Mouse (Mus musculus): ENCODE results near the gene Flcn. TPM values are rescaled to one million over a fixed set of nuclear protein-coding genes. Genes with fewer than 3 reads are reported as not detected.

The Flcn gene
- polyA plus RNA-seq, 1 experiment from 2014 or later: 36.8 TPM

DNA sequence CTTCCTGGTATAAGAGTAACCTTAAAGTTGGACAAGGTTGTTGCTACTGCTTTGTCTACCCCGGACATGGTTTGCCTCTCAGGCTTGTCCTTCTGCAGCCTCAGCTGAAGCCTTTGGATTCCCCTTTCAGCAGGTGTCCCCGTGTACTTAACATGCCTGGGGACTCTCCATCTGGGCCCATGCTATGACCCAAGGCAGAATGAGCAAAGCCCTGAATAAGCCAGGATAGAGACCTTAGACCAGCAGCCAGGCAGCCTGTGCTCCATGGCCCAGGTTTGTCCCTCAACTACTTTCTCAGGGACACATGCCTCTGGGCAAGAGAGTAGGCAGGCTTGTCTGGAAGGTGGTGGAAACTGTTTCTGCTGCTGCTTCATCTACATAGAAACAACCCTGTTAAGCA, 66.5 kb downstream of the Flcn start:
- 90% methylated on average over 2 of the region's 2 CpGs for WGBS
- no peak for TF ChIP-seq CTCF (IDR thresholded peaks at IDR 0.05; ENCODE audit: low read depth)
- H3K4me3 ChIP-seq (ENCODE audit: low read depth, low read length): no peak overlapping the region
- no peak overlapping the region for H3K4me2 ChIP-seq (replicated peaks; ENCODE audit: low read depth)
- no peak overlapping the region for H3K27ac ChIP-seq (ENCODE audit: low read depth, low read length)
- H3K36me3 ChIP-seq (ENCODE audit: control insufficient read depth, insufficient read depth): peaks cover 62% of the 10 kb centered on the region
- H3K4me1 ChIP-seq (replicated peaks; ENCODE audit: control insufficient read depth, insufficient read depth, low read length): no peaks in the 10 kb centered on the region
- H3K27me3 ChIP-seq (replicated peaks; ENCODE audit: control insufficient read depth, insufficient read depth, low read length): no peaks in the 10 kb centered on the region
- H3K9me3 ChIP-seq (ENCODE audit: control insufficient read depth): no peaks in the 10 kb centered on the region
- no peak overlapping the region for H3K9ac ChIP-seq (ENCODE audit: low read depth, low read length)
- no peak for ATAC-seq

DNA sequence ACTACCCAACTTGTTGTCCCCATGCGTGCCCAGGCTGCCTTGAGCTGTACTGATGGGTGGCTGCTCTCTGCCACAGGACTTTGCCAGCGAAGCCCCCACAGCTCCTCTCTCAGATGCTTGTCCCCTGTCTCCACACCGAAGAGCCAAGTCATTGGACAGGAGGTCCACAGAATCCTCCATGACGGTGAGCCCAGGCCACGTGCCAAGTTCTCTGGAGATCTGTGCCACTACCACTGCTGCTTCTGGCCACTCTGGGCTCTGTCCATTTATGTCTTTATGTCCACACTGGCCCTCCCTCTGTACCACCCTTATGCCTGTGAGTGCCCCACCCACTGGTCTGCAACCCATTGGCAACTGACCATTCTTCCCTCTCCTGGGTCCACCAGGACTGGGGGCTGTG, 67.9 kb downstream of the Flcn start:
- Histone ChIP-seq H3K27me3 (replicated peaks; ENCODE audit: control insufficient read depth, insufficient read depth, low read length) (no peaks in the 10 kb centered on the region), H3K4me1 (replicated peaks; ENCODE audit: control insufficient read depth, insufficient read depth, low read length) (no peaks in the 10 kb centered on the region), H3K4me3 (ENCODE audit: low read depth, low read length) (no peak overlapping the region), H3K36me3 (ENCODE audit: control insufficient read depth, insufficient read depth) (peaks cover 71% of the 10 kb centered on the region), H3K9ac (ENCODE audit: low read depth, low read length) (no peak overlapping the region), H3K4me2 (replicated peaks; ENCODE audit: low read depth) (no peak overlapping the region), H3K27ac (ENCODE audit: low read depth, low read length) (no peak overlapping the region), H3K9me3 (ENCODE audit: control insufficient read depth) (no peaks in the 10 kb centered on the region)
- no peak for ATAC-seq
- WGBS: 95% methylated on average over 5 of the region's 5 CpGs
- no peak for TF ChIP-seq CTCF (IDR thresholded peaks at IDR 0.05; ENCODE audit: low read depth)

Other genes with a start within 250 kb of the Flcn start
- not detected in 2 replicates for gene Olfr222, start 233.8 kb downstream of the Flcn start, polyA plus RNA-seq (2015; fragmentation: Nextera tagmentation; extraction: Ambion mirVana)
- gene Olfr223, start 216.7 kb downstream of the Flcn start, polyA plus RNA-seq (2015; fragmentation: Nextera tagmentation; extraction: Ambion mirVana): not detected in 2 replicates
- gene Mprip, start 148.7 kb downstream of the Flcn start, polyA plus RNA-seq (2015; fragmentation: Nextera tagmentation; extraction: Ambion mirVana): 27.8 and 32.6 TPM in 2 replicates
- gene Pld6, start 22.4 kb downstream of the Flcn start, polyA plus RNA-seq (2015; fragmentation: Nextera tagmentation; extraction: Ambion mirVana): 0.67 and 0.89 TPM in 2 replicates
- 19.8 and 21.0 TPM in 2 replicates for gene Nt5m, start 29.4 kb upstream of the Flcn start, polyA plus RNA-seq (2015; fragmentation: Nextera tagmentation; extraction: Ambion mirVana)
- 84.4 and 85.6 TPM in 2 replicates for gene Cops3, start 29.8 kb upstream of the Flcn start, polyA plus RNA-seq (2015; fragmentation: Nextera tagmentation; extraction: Ambion mirVana)
- gene Med9, start 138.2 kb upstream of the Flcn start, polyA plus RNA-seq (2015; fragmentation: Nextera tagmentation; extraction: Ambion mirVana): 19.4 and 22.1 TPM in 2 replicates
- 1.1 and 1.4 TPM in 2 replicates for gene Rasd1, start 154.9 kb upstream of the Flcn start, polyA plus RNA-seq (2015; fragmentation: Nextera tagmentation; extraction: Ambion mirVana)
- 4.2 and 5.0 TPM in 2 replicates for gene Pemt, start 236.5 kb upstream of the Flcn start, polyA plus RNA-seq (2015; fragmentation: Nextera tagmentation; extraction: Ambion mirVana)